Mouse (Mus musculus): ENCODE data around the gene Gm21976. TPM values are rescaled to one million over a fixed set of nuclear protein-coding genes. Genes with fewer than 3 reads are reported as not detected.

The Gm21976 gene
- polyA plus RNA-seq (2012; rRNA removed), result not detected in 2 replicates

DNA sequence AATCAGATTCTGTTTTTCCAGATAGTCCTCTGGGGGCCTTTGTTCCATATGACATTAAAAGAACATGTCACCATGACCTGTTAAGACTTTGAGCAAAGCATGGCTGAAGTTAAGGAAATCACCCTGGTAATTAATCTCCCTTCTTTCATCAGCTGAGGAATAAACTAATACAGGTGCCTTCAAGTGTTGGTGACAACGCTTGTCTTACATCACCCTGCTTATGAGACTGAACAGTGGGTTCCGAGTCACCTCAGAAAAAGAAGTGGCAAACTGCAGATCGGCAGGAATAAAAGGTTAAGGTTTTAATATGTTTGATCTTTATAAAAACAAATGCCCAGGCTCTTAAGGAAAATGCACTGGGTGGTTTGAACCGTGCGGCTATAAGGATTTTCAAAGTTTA is at the start of gene Gm21976:
Gm21976 (plus strand) TSS at position 202 of the 400 bp plus-strand sequence.
- Histone ChIP-seq H3K4me3 (ENCODE audit: low read depth, low read length) (no peak within 1 kb of the TSS), H3K27me3 (ENCODE audit: control insufficient read depth, insufficient read depth, low read length) (no peaks in the 10 kb centered on the region), H3K36me3 (ENCODE audit: control insufficient read depth, insufficient read depth, low read length) (peaks cover 6% of the 10 kb centered on the region; the same call in 1 of the 2 replicates), H3K27ac (ENCODE audit: insufficient read depth, low read depth, low read length) (no peak within 1 kb of the TSS), H3K4me1 (ENCODE audit: control insufficient read depth, insufficient read depth, insufficient read length, low read length) (no peaks in the 10 kb centered on the region)
- 82% methylated on average over 5 of the region's 5 CpGs for WGBS
- TF ChIP-seq CTCF (IDR thresholded peaks at IDR 0.05; ENCODE audit: extremely low read depth, insufficient read length, insufficient replicate concordance, low read depth, low read length), result no peak

DNA sequence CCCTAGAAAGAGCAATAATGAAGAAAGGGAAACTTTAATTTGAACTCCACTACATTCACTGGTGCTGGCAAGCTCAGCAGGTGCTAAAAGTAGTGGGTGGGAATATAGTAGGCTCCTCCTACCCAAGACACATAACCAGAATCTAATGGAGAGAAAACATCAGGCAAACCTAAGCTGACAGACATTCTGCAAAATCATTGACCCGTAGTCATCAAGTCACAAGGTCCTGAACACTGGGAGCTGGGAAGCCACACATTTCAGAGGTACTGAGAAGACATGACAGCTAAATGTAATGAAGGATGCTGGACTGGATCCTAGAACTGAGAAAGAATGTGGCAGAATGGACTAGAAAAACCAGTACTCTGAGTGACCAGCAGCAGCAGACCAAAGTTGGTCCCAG is 49.2 kb upstream of the Gm21976 start:
- WGBS, result 88% methylated on average over 1 of the region's 1 CpGs
- H3K27me3 ChIP-seq (ENCODE audit: control insufficient read depth, insufficient read depth, low read length), result no peaks in the 10 kb centered on the region
- H3K4me1 ChIP-seq (ENCODE audit: control insufficient read depth, insufficient read depth, insufficient read length, low read length), result no peaks in the 10 kb centered on the region
- H3K4me3 ChIP-seq (ENCODE audit: low read depth, low read length), result no peak overlapping the region
- H3K27ac ChIP-seq (ENCODE audit: insufficient read depth, low read depth, low read length), result no peak overlapping the region
- TF ChIP-seq POLR2A (IDR thresholded peaks at IDR 0.05; ENCODE audit: low read depth, low read length) (no peak), CTCF (IDR thresholded peaks at IDR 0.05; ENCODE audit: extremely low read depth, insufficient read length, insufficient replicate concordance, low read depth, low read length) (no peak)
- no peaks in the 10 kb centered on the region for H3K36me3 ChIP-seq (ENCODE audit: control insufficient read depth, insufficient read depth, low read length)

DNA sequence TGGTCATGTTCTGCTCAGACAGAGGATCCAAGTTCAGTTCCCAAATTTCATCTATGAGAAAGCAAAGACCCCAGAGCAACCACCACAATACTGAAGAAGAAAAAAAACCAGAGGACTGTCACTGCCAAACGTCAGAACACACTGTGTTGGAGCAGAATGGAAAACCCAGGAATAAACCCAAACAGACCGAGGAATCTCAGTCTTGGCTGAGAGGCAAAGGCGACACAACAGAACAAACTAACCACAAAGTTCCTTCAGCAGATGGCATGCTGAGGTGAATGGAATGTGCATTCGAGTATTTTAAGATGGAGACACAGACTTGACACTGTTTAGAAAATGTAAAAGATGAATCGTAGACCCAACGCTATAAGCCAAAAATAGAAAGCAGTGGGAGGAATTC is 44.2 kb upstream of the Gm21976 start:
- Histone ChIP-seq H3K27ac (ENCODE audit: insufficient read depth, low read depth, low read length) (no peak overlapping the region), H3K36me3 (ENCODE audit: control insufficient read depth, insufficient read depth, low read length) (no peaks in the 10 kb centered on the region), H3K27me3 (ENCODE audit: control insufficient read depth, insufficient read depth, low read length) (no peaks in the 10 kb centered on the region), H3K4me3 (ENCODE audit: low read depth, low read length) (no peak overlapping the region), H3K4me1 (ENCODE audit: control insufficient read depth, insufficient read depth, insufficient read length, low read length) (no peaks in the 10 kb centered on the region)
- TF ChIP-seq POLR2A (IDR thresholded peaks at IDR 0.05; ENCODE audit: low read depth, low read length), result no peak
- TF ChIP-seq CTCF (IDR thresholded peaks at IDR 0.05; ENCODE audit: extremely low read depth, insufficient read length, insufficient replicate concordance, low read depth, low read length), result no peak
- WGBS, result 79% methylated on average over 6 of the region's 6 CpGs

DNA sequence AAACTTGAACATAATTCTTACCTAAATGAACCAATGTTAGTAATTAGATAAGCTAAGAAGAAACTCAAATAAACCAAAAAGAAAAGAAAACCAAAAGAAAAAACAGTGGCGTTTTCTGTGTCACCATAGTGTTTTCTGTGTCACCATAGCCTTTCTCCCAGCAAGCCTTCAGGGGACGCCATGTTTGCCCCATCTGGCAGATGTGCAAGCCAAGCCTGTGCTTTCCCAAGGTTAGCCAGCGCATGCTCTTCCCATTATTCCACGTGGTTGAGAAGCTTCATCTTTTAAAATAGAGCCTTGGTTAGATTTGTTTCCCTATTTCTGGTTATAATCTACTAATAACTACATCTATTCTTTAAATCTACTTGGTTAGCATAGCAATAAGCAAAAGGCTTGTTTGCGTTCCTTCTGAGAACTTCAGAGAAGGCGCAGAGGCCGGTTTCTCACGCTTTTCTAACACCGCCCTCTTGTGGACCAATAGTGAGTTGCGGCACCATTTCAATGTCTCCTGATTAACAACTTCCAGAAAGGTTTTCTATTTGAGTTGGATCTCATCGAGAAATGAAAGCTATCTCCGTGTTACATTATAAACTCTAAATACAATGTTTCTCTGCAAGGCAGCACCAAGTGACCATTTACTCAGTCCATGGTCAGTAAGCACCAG is 39.6 kb upstream of the Gm21976 start:
- H3K27ac ChIP-seq (ENCODE audit: insufficient read depth, low read depth, low read length), result no peak overlapping the region
- no peaks in the 10 kb centered on the region for H3K36me3 ChIP-seq (ENCODE audit: control insufficient read depth, insufficient read depth, low read length)
- H3K4me1 ChIP-seq (ENCODE audit: control insufficient read depth, insufficient read depth, insufficient read length, low read length), result no peaks in the 10 kb centered on the region
- WGBS, result 18% methylated on average over 12 of the region's 12 CpGs
- TF ChIP-seq POLR2A (IDR thresholded peaks at IDR 0.05; ENCODE audit: low read depth, low read length), result no peak
- TF ChIP-seq CTCF (IDR thresholded peaks at IDR 0.05; ENCODE audit: extremely low read depth, insufficient read length, insufficient replicate concordance, low read depth, low read length), result peak; percentile 78; the same call in 1 of the 2 replicates
- no peaks in the 10 kb centered on the region for H3K27me3 ChIP-seq (ENCODE audit: control insufficient read depth, insufficient read depth, low read length)
- no peak overlapping the region for H3K4me3 ChIP-seq (ENCODE audit: low read depth, low read length)

DNA sequence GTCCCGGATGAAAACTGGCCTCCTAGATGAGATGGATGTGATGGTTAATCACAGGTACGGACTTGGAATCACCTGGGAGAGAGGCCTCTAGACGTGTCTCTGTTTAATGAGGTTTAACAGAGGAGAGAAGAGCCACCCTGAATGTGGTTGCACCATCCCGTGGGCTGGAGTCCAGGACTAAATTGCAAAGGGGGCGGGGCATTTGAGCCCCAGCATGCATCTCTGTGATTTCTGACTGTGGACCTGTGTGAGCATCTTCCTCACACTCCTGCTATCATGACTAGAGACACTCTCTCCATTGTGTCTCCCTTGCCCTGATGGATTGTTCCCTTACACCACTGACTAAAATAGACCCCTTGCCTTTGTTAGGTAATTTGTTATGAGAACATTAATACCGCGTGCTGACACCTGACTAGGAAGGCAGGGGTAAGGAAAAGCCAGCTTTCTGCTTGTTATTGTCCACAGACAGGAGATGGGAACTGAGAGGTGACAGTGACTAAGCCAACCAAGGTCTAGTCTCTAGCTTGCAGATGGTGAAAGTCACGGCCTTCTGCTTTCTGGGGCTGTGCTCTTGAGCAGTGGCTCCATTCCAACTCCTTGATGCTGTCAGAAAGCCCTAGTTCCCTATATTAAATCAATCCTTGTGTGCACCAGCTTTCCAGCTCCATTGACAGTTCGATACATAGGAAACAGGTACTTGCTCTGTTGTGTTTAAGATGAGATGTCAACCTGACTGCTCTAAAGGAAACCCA is 38.0 kb upstream of the Gm21976 start:
- no peak for TF ChIP-seq CTCF (IDR thresholded peaks at IDR 0.05; ENCODE audit: extremely low read depth, insufficient read length, insufficient replicate concordance, low read depth, low read length)
- TF ChIP-seq POLR2A (IDR thresholded peaks at IDR 0.05; ENCODE audit: low read depth, low read length), result no peak
- H3K4me1 ChIP-seq (ENCODE audit: control insufficient read depth, insufficient read depth, insufficient read length, low read length), result no peaks in the 10 kb centered on the region
- H3K4me3 ChIP-seq (ENCODE audit: low read depth, low read length), result no peak overlapping the region
- 60% methylated on average over 9 of the region's 9 CpGs for WGBS
- no peaks in the 10 kb centered on the region for H3K27me3 ChIP-seq (ENCODE audit: control insufficient read depth, insufficient read depth, low read length)
- no peak overlapping the region for H3K27ac ChIP-seq (ENCODE audit: insufficient read depth, low read depth, low read length)
- no peaks in the 10 kb centered on the region; the same call in 1 of the 2 replicates for H3K36me3 ChIP-seq (ENCODE audit: control insufficient read depth, insufficient read depth, low read length)

DNA sequence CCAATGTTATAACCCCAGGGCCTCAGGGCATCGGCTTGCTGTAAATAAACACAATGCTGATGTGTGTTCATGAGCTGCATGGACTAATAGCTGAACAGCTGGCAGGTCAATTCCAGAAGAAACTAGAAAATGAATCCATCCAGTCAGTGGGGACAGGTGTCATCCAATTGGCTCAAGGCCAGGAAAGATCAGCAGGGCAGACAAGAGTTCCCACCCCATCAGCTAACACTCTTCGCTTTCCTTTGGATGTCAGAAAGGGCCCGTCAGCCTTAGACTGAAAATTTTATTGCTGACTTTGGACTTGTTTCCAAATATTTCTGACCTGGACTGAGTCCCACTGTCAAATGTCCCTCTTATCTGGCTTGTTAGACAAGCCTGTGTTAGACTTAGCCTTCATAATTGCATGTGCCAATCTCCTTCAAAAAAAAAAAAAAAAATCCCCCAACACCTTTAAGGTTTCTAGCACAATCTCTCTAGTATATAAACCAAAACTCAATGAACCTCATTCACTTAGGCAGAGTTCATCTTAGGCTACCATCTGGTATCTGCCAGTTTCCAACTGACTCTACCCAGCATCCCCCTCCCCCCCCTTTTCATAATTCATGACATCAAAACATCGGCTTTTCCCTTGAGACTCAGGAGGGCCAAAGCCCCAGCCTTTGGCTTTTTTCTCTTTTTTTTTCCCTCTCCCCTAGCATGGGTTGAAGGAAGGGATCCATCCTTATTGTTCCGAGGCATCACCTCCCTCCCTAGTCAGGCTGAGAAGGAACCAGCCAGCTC is 34.9 kb upstream of the Gm21976 start:
- no peak overlapping the region for H3K27ac ChIP-seq (ENCODE audit: insufficient read depth, low read depth, low read length)
- no peaks in the 10 kb centered on the region for H3K4me1 ChIP-seq (ENCODE audit: control insufficient read depth, insufficient read depth, insufficient read length, low read length)
- H3K27me3 ChIP-seq (ENCODE audit: control insufficient read depth, insufficient read depth, low read length), result no peaks in the 10 kb centered on the region
- no peak for TF ChIP-seq POLR2A (IDR thresholded peaks at IDR 0.05; ENCODE audit: low read depth, low read length)
- TF ChIP-seq CTCF (IDR thresholded peaks at IDR 0.05; ENCODE audit: extremely low read depth, insufficient read length, insufficient replicate concordance, low read depth, low read length), result no peak
- no peak overlapping the region for H3K4me3 ChIP-seq (ENCODE audit: low read depth, low read length)
- H3K36me3 ChIP-seq (ENCODE audit: control insufficient read depth, insufficient read depth, low read length), result peaks cover 21% of the 10 kb centered on the region
- 45% methylated on average over 5 of the region's 5 CpGs for WGBS

DNA sequence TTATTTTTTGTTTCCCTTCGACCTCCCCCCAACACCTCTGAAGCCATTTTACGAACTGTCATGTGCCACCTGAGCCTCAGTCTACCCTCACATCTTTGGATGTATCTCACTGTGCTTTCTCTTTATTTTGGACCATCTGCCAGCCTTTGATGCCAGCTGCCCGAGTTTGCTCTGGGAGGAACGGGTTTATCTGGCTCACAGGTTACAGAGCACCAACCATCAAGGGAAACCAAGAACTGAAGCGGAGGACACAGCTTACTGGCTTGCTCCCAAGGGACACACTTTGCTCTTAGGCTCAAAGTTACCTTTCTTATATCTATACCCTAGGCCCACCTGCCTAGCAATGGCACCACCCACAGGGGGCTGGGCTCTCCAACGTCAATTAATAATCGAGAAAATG is 34.3 kb upstream of the Gm21976 start:
- no peak for TF ChIP-seq CTCF (IDR thresholded peaks at IDR 0.05; ENCODE audit: extremely low read depth, insufficient read length, insufficient replicate concordance, low read depth, low read length)
- no peak for TF ChIP-seq POLR2A (IDR thresholded peaks at IDR 0.05; ENCODE audit: low read depth, low read length)
- Histone ChIP-seq H3K27me3 (ENCODE audit: control insufficient read depth, insufficient read depth, low read length) (no peaks in the 10 kb centered on the region), H3K4me1 (ENCODE audit: control insufficient read depth, insufficient read depth, insufficient read length, low read length) (no peaks in the 10 kb centered on the region), H3K4me3 (ENCODE audit: low read depth, low read length) (no peak overlapping the region), H3K36me3 (ENCODE audit: control insufficient read depth, insufficient read depth, low read length) (peaks cover 27% of the 10 kb centered on the region), H3K27ac (ENCODE audit: insufficient read depth, low read depth, low read length) (no peak overlapping the region)
- WGBS, result 32% methylated on average over 7 of the region's 7 CpGs
